Mouse (Mus musculus) midbrain, postnatal 0 days (tissue): ENCODE results near the gene Ube2n. TPM values are rescaled to one million over a fixed set of nuclear protein-coding genes. Genes with fewer than 3 reads are reported as not detected.

Source experiments
- ATAC-seq: fragments of 200-750 bp; cut with Nextera tagmentation; 2 replicates; pipeline ENCODE4 v1.8.0; 2017; ENCODE audit warnings: moderate number of reproducible peaks, mild to moderate bottlenecking, moderate TSS enrichment, moderate library complexity; ENCODE audit not compliant: low FRiP score
- DNase-seq: peaks from one replicate; pipeline ENCODE4 v3.0.0-alpha.2; 2015; ENCODE audit warnings: low spot score
- H3K27ac ChIP-seq: fragments of 300-500 bp; sonication (generic); 2 replicates; pipeline ENCODE4 v1.5.1; 2014; ENCODE audit warnings: low read depth, mild to moderate bottlenecking, low read length, mixed read lengths
- H3K27me3 ChIP-seq: fragments of 300-500 bp; sonication (generic); 2 replicates; pipeline ENCODE4 v1.6.1; 2014; ENCODE audit warnings: low read length, control low read depth, mixed read lengths; ENCODE audit not compliant: insufficient read depth
- H3K36me3 ChIP-seq: fragments of 300-500 bp; sonication (generic); 2 replicates; pipeline ENCODE4 v1.6.1; 2014; ENCODE audit warnings: low read length, control low read depth, mixed read lengths; ENCODE audit not compliant: insufficient read depth
- H3K4me1 ChIP-seq: fragments of 300-500 bp; sonication (generic); 2 replicates; pipeline ENCODE4 v1.6.1; 2014; ENCODE audit warnings: mild to moderate bottlenecking, control low read depth, antibody characterized with exemption, low read length, mixed read lengths; ENCODE audit not compliant: insufficient read depth
- H3K4me2 ChIP-seq: fragments of 300-500 bp; sonication (generic); 2 replicates; pipeline ENCODE4 v1.6.1; 2014; ENCODE audit warnings: low read depth, mild to moderate bottlenecking, low read length, mixed read lengths; ENCODE audit not compliant: poor library complexity, severe bottlenecking
- H3K4me3 ChIP-seq: fragments of 300-500 bp; sonication (generic); 2 replicates; pipeline ENCODE4 v1.5.1; 2014; ENCODE audit warnings: low read depth, mild to moderate bottlenecking, low read length, moderate library complexity
- H3K9ac ChIP-seq: fragments of 300-500 bp; sonication (generic); replicated peaks from 2 replicates; pipeline ENCODE4 v1.6.1; 2014; ENCODE audit warnings: mild to moderate bottlenecking, low read length, moderate library complexity, mixed read lengths; ENCODE audit not compliant: poor library complexity, severe bottlenecking
- H3K9me3 ChIP-seq: fragments of 300-500 bp; sonication (generic); 2 replicates; pipeline ENCODE4 v1.6.1; 2016; ENCODE audit warnings: low read length, control low read depth
- CTCF ChIP-seq: IDR thresholded peaks from 2 replicates; pipeline ENCODE4 v1.5.1; 2016; ENCODE audit warnings: antibody characterized with exemption, mild to moderate bottlenecking
- WGBS: fragments of 180-500 bp; shearing (Covaris S2); extraction: QIAGEN DNeasy Blood & Tissue Kit; methylation state at CpG from one replicate; pipeline ENCODE4 v1.1.7; 2014; 5-methylcytosine and 5-hydroxymethylcytosine counted together
- microRNA-seq: library from miRNA; unstranded; fragments of <30 nt; microRNA quantifications from one replicate; pipeline ENCODE4, GENCODE M21; 2016; ENCODE audit warnings: borderline number of aligned reads
- polyA plus RNA-seq: library from polyadenylated mRNA; unstranded; fragments of >200 nt; fragmentation: Nextera tagmentation; extraction: Ambion mirVana; gene quantifications from 2 replicates; pipeline ENCODE4 v1.2.1, GENCODE M21; 2015
- total RNA-seq: library from RNA; depleted of rRNA; stranded (reverse); fragments of >200 nt; gene quantifications from 2 replicates; pipeline ENCODE4 v1.2.3, GENCODE M21; 2014; rRNA removed

Ube2n gene
- total and polyA plus RNA-seq, 2 experiments from 2014 or later = 230 to 322 TPM

- Histone ChIP-seq H3K4me1 (no peaks in the 10 kb centered on the region), H3K4me2 (no peak overlapping the region), H3K9ac (no peak overlapping the region), H3K27me3 (no peaks in the 10 kb centered on the region), H3K4me3 (no peak overlapping the region), H3K9me3 (no peaks in the 10 kb centered on the region), H3K36me3 (no peaks in the 10 kb centered on the region), H3K27ac (no peak overlapping the region)
- ATAC-seq = no peak
- DNase-seq = no peak
- WGBS = 94% methylated on average over 6 of the region's 6 CpGs
- TF ChIP-seq CTCF = no peak
Measured at GRCm38 (mm10) chr10:95585554-95585953, 70.6 kb downstream of the Ube2n start.

DNA sequence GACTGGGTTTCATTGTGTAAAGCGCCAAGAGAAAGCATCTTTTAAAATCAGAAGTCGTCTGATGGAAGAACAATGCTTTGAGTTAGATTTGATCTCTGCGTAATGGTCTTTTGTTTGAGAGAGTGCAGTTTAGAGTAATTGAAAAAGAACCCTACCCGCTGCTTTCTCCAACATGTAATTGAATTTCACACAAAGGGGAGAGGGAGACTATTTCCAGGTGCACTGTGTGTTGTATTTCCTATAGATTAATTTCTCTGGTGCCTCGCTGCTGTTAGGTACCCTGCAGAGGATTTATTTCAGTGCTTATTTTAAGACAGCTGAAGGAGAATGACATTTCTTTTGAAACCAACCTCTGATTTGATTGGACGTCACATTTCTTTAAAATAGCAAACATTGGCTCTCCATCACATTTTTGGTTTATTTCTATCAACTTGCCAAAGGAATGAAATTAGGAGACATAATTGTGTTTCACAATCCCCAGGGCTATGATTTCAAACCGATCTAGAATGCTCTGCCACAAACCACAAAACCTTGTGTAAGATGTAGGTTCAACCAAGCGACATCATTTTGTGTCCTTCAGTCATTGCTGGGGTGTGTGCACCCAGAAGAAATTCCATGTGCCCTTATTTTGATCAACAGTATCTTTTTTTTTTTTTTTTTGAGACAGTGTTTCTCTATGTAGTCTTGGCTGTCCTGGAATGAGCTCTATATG, 72.7 kb downstream of the Ube2n start:
- H3K9ac ChIP-seq = no peak overlapping the region
- H3K4me3 ChIP-seq = no peak overlapping the region
- H3K27me3 ChIP-seq = no peaks in the 10 kb centered on the region
- no peak for TF ChIP-seq CTCF
- no peak overlapping the region for H3K27ac ChIP-seq
- H3K9me3 ChIP-seq = no peaks in the 10 kb centered on the region
- no peaks in the 10 kb centered on the region for H3K4me1 ChIP-seq
- H3K36me3 ChIP-seq = no peaks in the 10 kb centered on the region
- ATAC-seq (no peak), DNase-seq (no peak)
- WGBS = 46% methylated on average over 8 of the region's 8 CpGs
- H3K4me2 ChIP-seq = no peak overlapping the region

DNA sequence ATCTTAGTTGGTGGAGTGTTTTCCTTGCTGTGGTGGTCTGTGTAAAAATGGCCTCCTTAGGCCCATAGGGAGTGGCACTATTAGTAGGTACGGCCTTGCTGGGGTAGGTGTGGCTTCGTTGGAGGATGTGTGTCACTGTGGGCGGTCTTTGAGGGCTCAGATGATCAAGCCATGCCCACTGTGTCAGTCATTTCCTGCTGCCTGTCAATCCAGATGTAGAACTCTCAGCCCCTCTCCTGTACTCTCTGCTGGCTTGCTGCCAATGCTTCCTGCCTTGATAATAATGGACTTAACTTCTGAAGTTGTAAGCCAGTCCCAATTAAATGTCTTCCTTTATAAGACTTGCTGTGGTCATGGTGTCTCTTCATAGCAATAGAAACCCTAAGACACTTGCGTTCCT, 74.3 kb downstream of the Ube2n start:
- DNase-seq (no peak), ATAC-seq (no peak)
- Histone ChIP-seq H3K4me1 (no peaks in the 10 kb centered on the region), H3K9ac (no peak overlapping the region), H3K4me2 (no peak overlapping the region), H3K36me3 (no peaks in the 10 kb centered on the region), H3K9me3 (no peaks in the 10 kb centered on the region), H3K4me3 (no peak overlapping the region), H3K27ac (no peak overlapping the region), H3K27me3 (no peaks in the 10 kb centered on the region)
- WGBS = 98% methylated on average over 4 of the region's 4 CpGs
- TF ChIP-seq CTCF = no peak

DNA sequence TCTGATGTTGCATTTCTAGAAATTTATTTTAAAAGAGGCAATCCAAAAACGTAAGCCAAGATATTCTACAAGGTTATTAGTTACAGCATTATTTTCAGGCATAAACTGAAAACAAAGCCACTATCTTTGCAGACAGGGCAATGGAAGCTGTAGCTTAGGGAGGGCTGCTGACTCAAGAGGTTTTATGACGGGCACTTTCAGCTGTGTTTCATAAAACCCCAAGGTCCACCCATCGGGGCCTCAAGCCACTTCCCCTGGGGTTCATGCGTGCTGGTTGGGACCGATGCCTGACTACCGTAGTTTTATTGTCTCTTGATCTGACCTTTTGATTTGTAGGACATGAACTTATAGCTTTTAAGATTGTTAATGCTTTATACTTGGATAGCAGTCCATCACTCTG, 75.3 kb downstream of the Ube2n start:
- H3K27ac ChIP-seq = no peak overlapping the region
- DNase-seq = no peak
- no peak overlapping the region for H3K4me3 ChIP-seq
- H3K36me3 ChIP-seq = no peaks in the 10 kb centered on the region
- WGBS = 93% methylated on average over 6 of the region's 6 CpGs
- no peaks in the 10 kb centered on the region for H3K4me1 ChIP-seq
- no peaks in the 10 kb centered on the region for H3K9me3 ChIP-seq
- H3K27me3 ChIP-seq = no peaks in the 10 kb centered on the region
- no peak overlapping the region for H3K4me2 ChIP-seq
- no peak for ATAC-seq
- no peak overlapping the region for H3K9ac ChIP-seq
- TF ChIP-seq CTCF = no peak

- ATAC-seq = no peak
- 83% methylated on average over 4 of the region's 4 CpGs for WGBS
- H3K27ac ChIP-seq = no peak overlapping the region
- H3K4me3 ChIP-seq = no peak overlapping the region
- no peak overlapping the region for H3K4me2 ChIP-seq
- no peaks in the 10 kb centered on the region for H3K36me3 ChIP-seq
- DNase-seq = no peak
- H3K9ac ChIP-seq = no peak overlapping the region
- no peaks in the 10 kb centered on the region for H3K9me3 ChIP-seq
- TF ChIP-seq CTCF = no peak
- H3K4me1 ChIP-seq = no peaks in the 10 kb centered on the region
- H3K27me3 ChIP-seq = no peaks in the 10 kb centered on the region
Measured at GRCm38 (mm10) chr10:95591257-95591656, 76.3 kb downstream of the Ube2n start.

DNA sequence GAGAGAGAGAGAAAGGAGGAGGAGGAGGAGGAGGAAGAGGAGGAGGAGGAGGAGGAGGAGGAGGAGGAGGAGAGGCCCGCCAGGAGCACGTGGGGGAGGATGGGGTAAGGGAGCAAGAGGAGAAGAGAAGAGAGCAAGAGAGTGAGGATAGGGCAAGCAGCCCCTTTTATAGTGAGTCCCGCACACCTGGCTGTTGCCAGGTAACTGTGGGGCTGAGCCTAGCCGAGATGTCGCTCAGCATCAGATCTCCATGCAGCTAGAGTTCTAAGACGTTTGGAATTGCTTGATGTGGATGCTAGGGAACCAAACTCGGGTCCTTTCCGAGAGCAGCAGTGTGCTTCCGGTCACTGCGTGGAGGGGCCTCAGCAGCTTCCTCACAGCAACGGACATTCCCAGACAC, 79.5 kb downstream of the Ube2n start:
- Histone ChIP-seq H3K4me2 (no peak overlapping the region), H3K27me3 (no peaks in the 10 kb centered on the region), H3K4me3 (no peak overlapping the region), H3K9ac (no peak overlapping the region), H3K36me3 (no peaks in the 10 kb centered on the region), H3K27ac (no peak overlapping the region), H3K4me1 (no peaks in the 10 kb centered on the region), H3K9me3 (no peaks in the 10 kb centered on the region)
- ATAC-seq (no peak), DNase-seq (no peak)
- TF ChIP-seq CTCF = no peak
- 38% methylated on average over 11 of the region's 11 CpGs for WGBS

Small RNA genes lying within 50 kb of the gene (microRNA-seq; reads per million reads assigned to microRNA genes)
- gene Mir3058 = 4.4 reads per million, percentile 7 among the genes with 10 or more reads in this experiment

Other genes with a start within 250 kb of the Ube2n start
- gene Cradd, start 191.0 kb upstream of the Ube2n start, total RNA-seq = 8.2 and 10.3 TPM in 2 replicates
- gene Cradd, start 191.0 kb upstream of the Ube2n start, polyA plus RNA-seq = 9.2 and 11.5 TPM in 2 replicates
- gene Socs2, start 98.0 kb upstream of the Ube2n start, total RNA-seq = 68.4 and 72.1 TPM in 2 replicates
- 102 and 107 TPM in 2 replicates for gene Socs2, start 98.0 kb upstream of the Ube2n start, polyA plus RNA-seq
- gene Mrpl42, start 13.2 kb upstream of the Ube2n start, total RNA-seq = 124 and 125 TPM in 2 replicates
- 239 and 250 TPM in 2 replicates for gene Mrpl42, start 13.2 kb upstream of the Ube2n start, polyA plus RNA-seq
- 65.9 and 81.4 TPM in 2 replicates for gene Nudt4, start 49.0 kb downstream of the Ube2n start, total RNA-seq
- gene Nudt4, start 49.0 kb downstream of the Ube2n start, polyA plus RNA-seq = 53.1 and 58.5 TPM in 2 replicates
- not detected in 2 replicates for gene Anapc15-ps, start 158.3 kb downstream of the Ube2n start, total RNA-seq
- gene Anapc15-ps, start 158.3 kb downstream of the Ube2n start, polyA plus RNA-seq = not detected in 2 replicates